Mouse (Mus musculus) midbrain, postnatal 0 days (tissue): ENCODE measurements around the gene Ube2cbp. TPM values are rescaled to one million over a fixed set of nuclear protein-coding genes. Genes with fewer than 3 reads are reported as not detected.
A peak's percentile ranks its signal among the peaks of the same experiment; 100 is the strongest.

ENCODE experiments used
- ATAC-seq: fragments of 200-750 bp; cut with Nextera tagmentation; 2 replicates; pipeline ENCODE4 v1.8.0; 2017; ENCODE audit warnings: moderate number of reproducible peaks, mild to moderate bottlenecking, moderate TSS enrichment, moderate library complexity; ENCODE audit not compliant: low FRiP score
- DNase-seq: peaks from one replicate; pipeline ENCODE4 v3.0.0-alpha.2; 2015; ENCODE audit warnings: low spot score
- H3K27ac ChIP-seq: fragments of 300-500 bp; sonication (generic); 2 replicates; pipeline ENCODE4 v1.5.1; 2014; ENCODE audit warnings: low read depth, mild to moderate bottlenecking, low read length, mixed read lengths
- H3K27me3 ChIP-seq: fragments of 300-500 bp; sonication (generic); 2 replicates; pipeline ENCODE4 v1.6.1; 2014; ENCODE audit warnings: low read length, control low read depth, mixed read lengths; ENCODE audit not compliant: insufficient read depth
- H3K36me3 ChIP-seq: fragments of 300-500 bp; sonication (generic); 2 replicates; pipeline ENCODE4 v1.6.1; 2014; ENCODE audit warnings: low read length, control low read depth, mixed read lengths; ENCODE audit not compliant: insufficient read depth
- H3K4me1 ChIP-seq: fragments of 300-500 bp; sonication (generic); 2 replicates; pipeline ENCODE4 v1.6.1; 2014; ENCODE audit warnings: mild to moderate bottlenecking, control low read depth, antibody characterized with exemption, low read length, mixed read lengths; ENCODE audit not compliant: insufficient read depth
- H3K4me2 ChIP-seq: fragments of 300-500 bp; sonication (generic); 2 replicates; pipeline ENCODE4 v1.6.1; 2014; ENCODE audit warnings: low read depth, mild to moderate bottlenecking, low read length, mixed read lengths; ENCODE audit not compliant: poor library complexity, severe bottlenecking
- H3K4me3 ChIP-seq: fragments of 300-500 bp; sonication (generic); 2 replicates; pipeline ENCODE4 v1.5.1; 2014; ENCODE audit warnings: low read depth, mild to moderate bottlenecking, low read length, moderate library complexity
- H3K9ac ChIP-seq: fragments of 300-500 bp; sonication (generic); replicated peaks from 2 replicates; pipeline ENCODE4 v1.6.1; 2014; ENCODE audit warnings: mild to moderate bottlenecking, low read length, moderate library complexity, mixed read lengths; ENCODE audit not compliant: poor library complexity, severe bottlenecking
- H3K9me3 ChIP-seq: fragments of 300-500 bp; sonication (generic); 2 replicates; pipeline ENCODE4 v1.6.1; 2016; ENCODE audit warnings: low read length, control low read depth
- CTCF ChIP-seq: IDR thresholded peaks from 2 replicates; pipeline ENCODE4 v1.5.1; 2016; ENCODE audit warnings: antibody characterized with exemption, mild to moderate bottlenecking
- WGBS: fragments of 180-500 bp; shearing (Covaris S2); extraction: QIAGEN DNeasy Blood & Tissue Kit; methylation state at CpG from one replicate; pipeline ENCODE4 v1.1.7; 2014; 5-methylcytosine and 5-hydroxymethylcytosine counted together
- polyA plus RNA-seq: library from polyadenylated mRNA; unstranded; fragments of >200 nt; fragmentation: Nextera tagmentation; extraction: Ambion mirVana; gene quantifications from 2 replicates; pipeline ENCODE4 v1.2.1, GENCODE M21; 2015
- total RNA-seq: library from RNA; depleted of rRNA; stranded (reverse); fragments of >200 nt; gene quantifications from 2 replicates; pipeline ENCODE4 v1.2.3, GENCODE M21; 2014

The Ube2cbp gene
- total and polyA plus RNA-seq, 2 experiments from 2014 or later, result 7.7 to 8.4 TPM

- 84% methylated on average over 2 of the region's 2 CpGs for WGBS
- ATAC-seq, result no peak
- no peak for DNase-seq
Measured at GRCm38 (mm10) chr9:86390713-86391112, 74.0 kb downstream of the Ube2cbp start.

DNA sequence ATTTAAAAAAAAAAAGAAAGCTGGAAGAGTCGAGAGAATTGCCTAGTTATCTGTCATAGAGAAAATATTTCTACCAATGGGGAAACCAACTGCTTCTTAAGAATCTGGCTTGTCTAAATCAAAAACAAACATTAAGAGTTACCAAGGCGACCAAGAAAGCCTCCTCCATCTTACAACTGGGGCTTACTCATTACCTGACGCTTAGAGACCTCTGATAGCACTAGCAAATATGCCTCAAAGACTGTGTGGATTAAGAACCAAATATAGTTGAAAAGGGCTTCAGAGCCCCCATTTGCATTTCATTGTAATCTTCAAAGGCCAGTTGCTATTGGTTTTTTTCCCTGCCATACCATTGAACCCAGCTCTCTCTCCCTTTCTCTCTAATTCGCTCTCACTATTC lies 76.2 kb downstream of the Ube2cbp start:
- Histone ChIP-seq H3K9ac (no peak overlapping the region), H3K27ac (no peak overlapping the region), H3K4me3 (no peak overlapping the region), H3K4me2 (no peak overlapping the region), H3K36me3 (no peaks in the 10 kb centered on the region), H3K27me3 (no peaks in the 10 kb centered on the region), H3K4me1 (no peaks in the 10 kb centered on the region), H3K9me3 (0 out of 2 replicates have a peak, but pooled peaks cover 2% of the 10 kb centered on the region)
- ATAC-seq, result no peak
- WGBS, result 37% methylated on average over 4 of the region's 4 CpGs
- no peak for TF ChIP-seq CTCF
- DNase-seq, result no peak

More at GRCm38 (mm10) chr9:86390713-86391112, 74.0 kb downstream of the Ube2cbp start:
- Histone ChIP-seq H3K4me3 (no peak overlapping the region), H3K4me1 (no peaks in the 10 kb centered on the region), H3K9me3 (no peaks in the 10 kb centered on the region), H3K36me3 (no peaks in the 10 kb centered on the region), H3K27ac (no peak overlapping the region), H3K9ac (no peak overlapping the region), H3K4me2 (no peak overlapping the region), H3K27me3 (no peaks in the 10 kb centered on the region)
- no peak for TF ChIP-seq CTCF

- no peaks in the 10 kb centered on the region for H3K9me3 ChIP-seq
- H3K27me3 ChIP-seq, result no peaks in the 10 kb centered on the region
- H3K4me2 ChIP-seq, result no peak overlapping the region
- no peak for TF ChIP-seq CTCF
- H3K9ac ChIP-seq, result no peak overlapping the region
- H3K4me1 ChIP-seq, result no peaks in the 10 kb centered on the region
- WGBS, result 76% methylated on average over 2 of the region's 2 CpGs
- ATAC-seq, result no peak
- no peak for DNase-seq
- no peak overlapping the region for H3K4me3 ChIP-seq
- no peak overlapping the region for H3K27ac ChIP-seq
- no peaks in the 10 kb centered on the region for H3K36me3 ChIP-seq
Measured at GRCm38 (mm10) chr9:86376923-86377322, 87.8 kb downstream of the Ube2cbp start.

- H3K9ac ChIP-seq, result no peak overlapping the region
- no peaks in the 10 kb centered on the region for H3K36me3 ChIP-seq
- H3K4me2 ChIP-seq, result no peak overlapping the region
- no peaks in the 10 kb centered on the region for H3K9me3 ChIP-seq
- H3K27me3 ChIP-seq, result no peaks in the 10 kb centered on the region
- no peak for ATAC-seq
- WGBS, result 40% methylated on average over 12 of the region's 12 CpGs
- no peak overlapping the region for H3K4me3 ChIP-seq
- no peaks in the 10 kb centered on the region for H3K4me1 ChIP-seq
- H3K27ac ChIP-seq, result no peak overlapping the region
- TF ChIP-seq CTCF, result no peak
- DNase-seq, result no peak
Measured at GRCm38 (mm10) chr9:86372783-86373567, 91.8 kb downstream of the Ube2cbp start.

DNA sequence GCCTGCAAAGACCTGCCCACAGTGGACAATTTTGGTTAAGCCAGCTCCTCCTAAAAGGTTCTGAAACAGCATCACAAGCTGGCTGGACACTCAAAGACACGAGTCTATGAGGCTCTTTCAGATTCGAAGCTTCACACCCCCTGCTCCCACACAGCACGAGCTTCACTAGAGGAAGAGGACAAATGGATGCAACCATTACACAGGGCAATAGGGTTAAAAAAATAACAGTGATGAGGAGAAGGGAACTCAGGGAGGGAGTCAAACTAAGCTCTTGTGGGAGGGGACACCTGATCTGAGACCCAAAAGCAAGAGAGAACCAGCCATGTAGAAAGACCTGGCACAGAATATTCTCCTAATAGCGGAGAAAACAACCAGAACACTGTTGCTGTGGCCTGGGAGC lies 95.5 kb downstream of the Ube2cbp start:
- no peak overlapping the region for H3K9ac ChIP-seq
- no peaks in the 10 kb centered on the region for H3K27me3 ChIP-seq
- H3K36me3 ChIP-seq, result no peaks in the 10 kb centered on the region
- no peaks in the 10 kb centered on the region for H3K9me3 ChIP-seq
- 76% methylated on average over 4 of the region's 4 CpGs for WGBS
- ATAC-seq, result no peak
- no peak overlapping the region for H3K27ac ChIP-seq
- no peaks in the 10 kb centered on the region for H3K4me1 ChIP-seq
- no peak overlapping the region for H3K4me3 ChIP-seq
- H3K4me2 ChIP-seq, result no peak overlapping the region
- TF ChIP-seq CTCF, result no peak
- DNase-seq, result no peak

GRCm38 (mm10) chr9:86360536-86360935 lies 104.2 kb downstream of the Ube2cbp start:
- Histone ChIP-seq H3K27ac (no peak overlapping the region), H3K4me3 (no peak overlapping the region), H3K27me3 (no peaks in the 10 kb centered on the region), H3K4me1 (no peaks in the 10 kb centered on the region), H3K9ac (no peak overlapping the region), H3K36me3 (no peaks in the 10 kb centered on the region), H3K9me3 (no peaks in the 10 kb centered on the region), H3K4me2 (no peak overlapping the region)
- ATAC-seq (no peak), DNase-seq (peak; percentile 65)
- 80% methylated on average over 9 of the region's 9 CpGs for WGBS
- no peak for TF ChIP-seq CTCF
